Mouse (Mus musculus) left cerebral cortex, postnatal 10 days (tissue): Measurements from ENCODE around the gene Msto1. TPM values are rescaled to one million over a fixed set of nuclear protein-coding genes. Genes with fewer than 3 reads are reported as not detected.
"Not testable (repeated sequence)": the region's sequence is repeated elsewhere in the genome, so short reads cannot be mapped to it uniquely, and the experiment has no call there.

ENCODE experiments used
- DNase-seq, 2 experiments: peaks; one replicate each; pipeline ENCODE4 v3.0.0; 2021 to 2022; ENCODE audit warnings: low spot score in 2 of 2, mixed read lengths in 1 of 2; ENCODE audit errors: extremely low spot score in 1 of 2
- intact Hi-C: fragments of 180-260 bp; cut with DNase I; formaldehyde crosslinking; loops from one replicate; pipeline ENCODE4 v1.15.1; 2025
- total RNA-seq, 2 experiments: library from RNA; stranded (reverse); gene quantifications; 2 replicates each; pipeline ENCODE4 v1.2.3; 2021

Gene Msto1
- total RNA-seq, 2 experiments from 2014 or later, result 28.9 to 31.9 TPM

DNA sequence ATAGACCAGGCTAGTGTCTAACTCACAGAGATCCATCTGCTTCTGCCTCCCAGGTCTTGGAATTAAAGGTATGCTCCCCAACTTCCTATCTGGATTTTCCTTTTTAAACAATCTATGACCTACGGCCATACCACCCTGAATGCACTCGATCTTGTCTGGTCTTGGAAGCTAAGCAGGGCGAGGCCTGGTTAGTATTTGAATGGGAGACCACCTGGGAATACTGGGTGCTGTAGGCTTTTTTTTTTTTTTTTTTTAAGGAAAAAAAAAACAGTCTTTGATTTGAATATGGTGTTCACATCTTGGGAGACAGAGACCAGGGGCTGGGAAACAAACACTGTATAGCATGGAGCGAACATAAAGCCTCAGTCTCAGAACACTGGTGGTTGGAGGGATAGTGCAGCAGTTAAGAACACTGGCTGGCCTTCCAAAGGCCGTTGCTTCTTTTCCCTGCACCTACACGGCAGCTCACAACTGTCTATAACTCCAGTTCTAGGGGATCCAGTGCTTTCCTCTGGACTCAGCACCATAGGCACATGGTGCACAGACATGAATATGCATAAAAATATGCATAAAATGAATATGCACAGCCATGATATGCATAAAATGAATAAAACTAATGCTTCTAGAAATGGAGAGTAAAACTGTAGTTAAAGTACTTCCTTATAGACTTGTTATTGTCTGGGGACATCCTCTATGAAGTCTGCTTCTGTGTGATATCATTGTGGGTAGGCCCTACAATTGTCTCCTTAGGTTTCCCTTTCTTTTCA lies 7.2 kb downstream of the Msto1 start:
- intact Hi-C loops, result no loop called here

DNA sequence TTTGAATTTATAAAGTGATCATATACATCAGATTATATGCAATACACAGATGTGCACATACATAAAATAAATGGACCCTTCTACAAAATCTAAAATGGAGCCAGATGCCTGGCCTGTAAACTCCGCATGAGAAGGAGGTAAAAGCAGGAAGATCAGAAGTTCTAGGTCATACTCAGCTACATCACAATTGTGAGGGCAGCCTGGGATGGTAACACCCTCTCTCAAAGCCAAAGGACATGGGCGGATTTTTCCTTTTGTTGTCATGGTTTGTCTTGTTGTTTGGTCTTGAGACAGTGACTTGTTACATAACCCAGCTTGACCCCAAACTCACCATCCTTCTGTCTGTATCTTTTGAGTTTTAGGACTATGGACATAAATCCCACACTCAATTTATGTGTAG lies 8.1 kb downstream of the Msto1 start:
- no peak for DNase-seq
- intact Hi-C loops, result no loop called here

More for the DNA sequence above, 7.2 kb downstream of the Msto1 start:
- no peak for DNase-seq

DNA sequence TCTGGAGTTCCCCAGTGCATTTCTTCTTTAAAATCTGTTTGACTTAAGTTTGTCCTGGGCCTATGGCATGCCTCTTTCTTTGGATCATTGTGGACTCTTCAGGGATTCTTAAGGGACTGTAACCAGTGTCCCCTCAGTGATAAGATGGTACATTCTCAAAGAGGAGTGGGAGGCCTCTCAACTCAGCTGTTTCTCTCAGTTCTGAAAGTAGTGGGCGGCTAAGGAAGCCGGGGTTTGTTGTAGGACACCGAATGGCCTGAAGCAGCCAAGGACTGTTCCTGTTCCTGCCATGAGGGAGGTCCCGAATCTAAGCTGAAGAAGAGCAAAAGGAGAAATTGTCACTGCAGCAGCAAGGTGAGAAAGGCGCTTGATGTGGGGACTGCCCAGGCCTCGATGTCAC lies 8.6 kb downstream of the Msto1 start:
- no peak for DNase-seq
- intact Hi-C loops, result no loop called here

DNA sequence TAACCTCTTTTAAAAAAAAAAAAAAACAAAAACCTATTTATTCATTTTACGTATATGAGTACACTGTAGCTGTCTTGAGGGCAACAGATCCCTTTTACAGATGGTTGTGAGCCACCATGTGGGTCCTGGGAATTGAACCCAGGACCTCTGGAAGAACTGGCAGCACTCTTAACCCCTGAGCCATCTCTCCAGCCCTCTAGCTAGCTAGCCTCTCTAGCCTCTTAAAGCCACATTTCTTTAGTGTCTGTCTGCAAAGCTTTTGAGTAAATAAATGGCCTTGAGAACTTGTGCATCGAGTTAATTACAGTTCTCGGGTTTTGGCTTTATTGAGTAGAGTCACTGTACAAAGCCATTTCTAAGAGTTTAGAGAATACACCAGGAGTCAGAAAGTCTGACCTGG lies 9.0 kb downstream of the Msto1 start:
- intact Hi-C loops, result no loop called here
- no peak for DNase-seq

DNA sequence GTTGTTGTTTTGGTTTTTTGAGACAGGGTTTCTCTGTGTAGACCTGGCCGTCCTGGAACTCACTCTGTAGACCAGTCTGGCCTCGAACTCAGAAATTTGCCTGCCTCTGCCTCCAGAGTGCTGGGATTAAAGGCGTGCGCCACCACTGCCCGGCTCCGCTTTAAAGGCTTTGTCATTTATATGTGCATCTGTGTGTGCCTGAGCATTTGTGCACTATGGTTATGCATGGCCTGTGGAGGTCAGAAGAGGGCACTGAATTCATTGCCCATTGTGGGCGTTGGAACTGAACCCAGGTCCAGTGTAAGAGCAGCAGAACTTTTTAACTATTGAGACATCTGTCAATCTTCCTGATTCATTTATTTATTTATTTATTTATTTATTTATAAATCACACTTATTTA lies 20.8 kb downstream of the Msto1 start:
- DNase-seq, intact Hi-C loops: not testable (repeated sequence)

DNA sequence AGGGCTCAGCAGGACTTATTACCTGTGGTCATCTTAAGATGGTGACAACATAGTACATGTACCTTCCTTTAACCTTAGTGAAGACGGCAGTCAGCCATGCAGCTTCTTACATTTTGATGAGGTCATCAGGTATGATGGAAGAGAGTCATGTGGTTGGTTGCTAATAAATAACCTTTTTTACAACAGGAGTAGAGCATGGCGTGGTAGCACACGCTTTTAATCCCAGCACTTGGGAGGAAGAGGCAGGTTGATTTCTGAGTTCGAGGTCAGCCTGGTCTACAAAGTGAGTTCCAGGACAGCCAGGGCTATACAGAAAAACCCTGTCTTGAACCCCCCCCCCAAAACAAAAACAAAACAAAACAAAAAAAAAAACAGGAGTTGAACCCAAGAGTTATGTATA lies 31.3 kb downstream of the Msto1 start:
- DNase-seq, intact Hi-C loops: not testable (repeated sequence)

DNA sequence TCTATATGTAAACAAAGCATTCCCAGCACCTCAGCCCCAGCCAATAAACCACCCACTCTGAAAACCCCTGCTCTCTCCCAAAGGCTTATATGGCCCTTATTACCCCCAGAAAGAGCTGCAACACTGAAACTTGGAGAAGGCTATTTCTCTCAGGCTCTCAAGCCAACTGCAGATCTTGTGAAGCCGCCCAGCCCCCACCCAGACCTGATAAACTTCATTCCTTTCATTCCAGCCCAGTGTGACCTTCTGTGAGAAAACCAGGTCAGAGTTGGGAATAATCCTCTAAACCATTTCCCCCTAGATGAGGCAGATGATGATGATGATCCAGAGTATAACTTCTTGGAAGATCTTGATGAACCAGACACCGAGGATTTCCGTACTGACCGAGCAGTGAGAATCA lies 45.4 kb downstream of the Msto1 start:
- intact Hi-C loops, DNase-seq: not testable (repeated sequence)

DNA sequence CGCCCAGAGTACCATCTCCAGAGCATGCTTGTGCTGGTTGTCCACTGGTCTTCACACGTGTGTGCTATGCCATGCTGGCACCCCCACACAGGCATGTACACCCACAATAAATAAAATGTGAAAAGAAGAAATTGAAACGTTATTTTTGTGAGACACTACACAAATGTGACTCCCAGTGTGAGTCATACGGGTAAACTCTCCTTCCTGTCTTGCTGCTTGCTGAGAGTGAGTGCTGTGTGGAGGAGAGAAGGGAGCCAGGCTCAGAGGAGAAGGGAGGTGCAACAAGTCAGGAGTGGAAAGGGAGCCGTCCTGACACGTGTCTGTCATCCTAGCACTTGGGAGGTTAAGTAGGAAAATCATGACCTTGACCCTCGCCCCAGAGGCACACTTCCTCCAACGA lies 46.6 kb downstream of the Msto1 start:
- DNase-seq, intact Hi-C loops: not testable (repeated sequence)

DNA sequence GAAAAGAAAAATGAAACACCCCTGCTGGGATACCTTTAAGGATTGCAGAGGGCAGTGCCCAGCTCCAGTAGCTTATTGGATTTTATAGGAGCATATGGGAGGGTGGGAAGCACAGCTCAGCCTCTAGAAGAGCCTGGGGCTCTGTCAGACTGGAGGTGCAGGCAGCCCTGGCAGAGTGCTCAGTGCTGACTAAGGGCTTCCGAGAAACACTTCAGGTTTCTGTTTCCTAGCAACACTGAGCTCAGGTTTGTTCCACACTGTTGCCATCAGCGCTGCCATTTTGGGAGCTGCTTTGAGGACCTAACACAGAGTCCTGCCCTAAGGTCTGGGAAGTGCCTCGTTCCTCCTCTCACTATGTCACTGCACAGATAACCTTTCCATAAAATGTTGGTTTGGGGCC lies 47.1 kb downstream of the Msto1 start:
- DNase-seq, intact Hi-C loops: not testable (repeated sequence)

DNA sequence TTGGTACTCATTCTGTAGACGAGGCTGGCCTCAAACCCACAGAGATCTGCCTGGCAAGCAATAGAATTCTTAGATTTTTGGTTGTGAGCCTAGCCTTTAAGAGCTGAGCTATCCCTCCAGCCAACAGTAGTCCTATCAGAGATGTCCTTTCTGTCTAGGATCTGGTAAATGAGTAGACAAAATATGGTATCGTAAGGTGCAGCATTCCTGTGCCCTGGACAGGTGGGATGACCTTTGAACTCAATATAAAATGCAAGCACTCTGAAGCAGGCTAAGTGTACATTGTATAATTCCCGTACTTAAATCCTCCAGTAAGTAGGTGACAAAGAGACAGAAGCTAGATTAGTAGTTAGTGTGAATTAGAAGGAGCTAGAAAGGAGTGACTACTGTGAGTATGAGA lies 51.7 kb downstream of the Msto1 start:
- intact Hi-C loops, result no loop called here
- no peak for DNase-seq

DNA sequence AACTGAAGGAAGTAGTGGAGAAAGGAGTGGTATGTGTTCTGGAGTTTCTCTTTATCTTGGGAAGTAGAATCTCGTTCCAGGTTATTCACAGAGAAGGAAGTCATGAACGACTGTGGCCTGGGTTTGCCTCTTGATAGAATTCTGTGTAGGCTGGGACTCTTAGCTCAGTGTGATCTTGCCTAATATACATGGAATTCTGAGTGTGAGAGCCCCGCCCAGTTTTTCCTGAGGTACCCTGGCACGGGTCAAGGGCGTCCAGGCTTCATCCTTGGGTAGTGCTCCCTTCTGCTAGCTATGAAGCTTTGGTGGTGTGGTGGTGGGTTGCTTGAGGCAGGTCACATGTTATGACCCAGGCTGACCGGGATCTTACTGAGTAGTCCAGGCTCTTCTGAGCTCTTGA lies 58.0 kb downstream of the Msto1 start:
- intact Hi-C loops, result no loop called here
- no peak for DNase-seq

Other genes with a start within 250 kb of the Msto1 start
- gene Khdc4, start 228.2 kb downstream of the Msto1 start, total RNA-seq, result 10 to 100 TPM; 52.0 to 55.7 TPM
- 10 to 100 TPM; 42.9 to 55.5 TPM for gene Rit1, start 197.2 kb downstream of the Msto1 start, total RNA-seq
- 100 to 1,000 TPM; 433 to 447 TPM for gene Syt11, start 138.8 kb downstream of the Msto1 start, total RNA-seq
- 10 to 100 TPM; 43.1 to 44.8 TPM for gene Gon4l, start 78.8 kb downstream of the Msto1 start, total RNA-seq
- 10 to 100 TPM; 59.9 to 62.0 TPM for gene Ash1l, start 36.6 kb upstream of the Msto1 start, total RNA-seq
- 100 to 1,000 TPM; 116 to 120 TPM for gene Dap3, start 37.2 kb upstream of the Msto1 start, total RNA-seq
- 100 to 1,000 TPM; 208 to 210 TPM for gene Rusc1, start 179.3 kb upstream of the Msto1 start, total RNA-seq
- gene Gm43738, start 187.1 kb upstream of the Msto1 start, total RNA-seq, result under 1 TPM in 1 of 2 experiments, not detected in 1; 0.19 TPM
- gene Fdps, start 188.0 kb upstream of the Msto1 start, total RNA-seq, result 100 to 1,000 TPM; 165 to 177 TPM
- not detected for gene Pklr, start 222.1 kb upstream of the Msto1 start, total RNA-seq
- gene Hcn3, start 246.2 kb upstream of the Msto1 start, total RNA-seq, result 10 to 100 TPM; 37.0 to 48.6 TPM